In the genomic region with DNA sequence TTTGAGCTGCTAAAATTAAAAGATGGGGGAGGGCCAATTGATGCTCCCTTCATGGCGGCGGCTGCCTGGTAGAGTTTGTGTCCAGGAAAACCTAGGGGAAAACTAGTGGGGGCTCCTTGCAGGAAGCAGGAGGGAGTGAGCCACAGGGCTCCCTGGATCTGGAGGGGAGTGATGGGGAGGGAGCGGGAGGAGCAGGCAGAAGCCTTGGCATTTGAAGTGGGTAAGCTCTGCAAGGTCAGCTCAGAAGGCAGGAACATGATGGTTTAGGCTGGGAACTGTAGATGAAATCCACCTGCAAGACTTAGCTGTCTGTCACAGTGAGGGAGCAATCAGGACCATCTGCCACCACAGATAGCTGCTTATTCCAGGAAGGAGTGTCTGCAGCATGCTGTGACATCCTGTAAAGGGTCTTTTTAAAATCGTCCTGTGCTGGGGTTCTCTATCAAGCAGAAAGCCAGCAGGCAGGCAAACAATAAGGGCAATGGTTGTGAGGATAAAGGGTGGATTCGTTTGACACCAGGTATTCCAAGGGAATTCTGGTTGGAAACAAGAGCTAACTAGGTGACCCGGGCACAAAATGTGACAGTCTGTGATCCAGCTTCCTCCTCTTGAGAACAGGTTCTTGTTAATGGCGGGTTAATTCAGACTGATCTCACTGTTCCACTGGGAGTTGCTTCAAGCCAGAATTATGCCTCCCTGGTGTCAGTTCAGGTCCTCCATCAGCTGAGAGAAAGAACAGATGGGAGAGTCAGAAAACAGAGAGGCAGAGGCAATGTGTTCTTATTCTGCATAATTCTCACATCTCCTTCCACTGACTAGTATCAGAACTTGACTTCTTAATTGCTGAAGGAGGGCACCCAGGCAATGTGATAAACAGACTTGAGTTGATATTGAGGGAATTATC, we compare ENCODE assay signal across 11 mouse cellular contexts. TPM values are rescaled to one million over a fixed set of nuclear protein-coding genes. Genes with fewer than 3 reads are reported as not detected.
A peak's percentile ranks its signal among the peaks of the same experiment; 100 is the strongest.
DNase-seq lines count a peak whose midpoint lies in the region.
"Had no signal": no experiment of that assay in that cellular context is flagged by ENCODE, and none has a peak within 500 bp of the region (broad histone marks: within the 10 kb centered on the region; RNA-seq: fewer than 3 reads in every experiment).

No protein-coding gene starts in this region.

- peak; percentile 37 for DNase-seq in testis, postnatal 10 days (ENCODE audit: low spot score)
- no peak for DNase-seq in testis, postnatal 14 days (ENCODE audit: low spot score)
- no peak for DNase-seq in forebrain, embryonic 10.5 days (ENCODE audit: extremely low spot score, low spot score)
- peak; percentile 45 for DNase-seq in layer of hippocampus, adult 9-11 months
- DNase-seq in spleen, postnatal 14 days (ENCODE audit: low spot score in 2 of 2) = no peak
- no peak for DNase-seq in urinary bladder, postnatal 25 days (ENCODE audit: low spot score)
- no peak for DNase-seq in gastrocnemius, postnatal 10 days
- no peak for DNase-seq in thymus, postnatal 14 days
- DNase-seq: heart, postnatal 36 days; thymus, adult 18-20 months had no signal

- no peaks in the 10 kb centered on the region for H3K36me3 ChIP-seq in forebrain, embryonic 10.5 days (replicated peaks)

- no peaks in the 10 kb centered on the region for H3K27me3 ChIP-seq in forebrain, embryonic 10.5 days (ENCODE audit: poor library complexity, severe bottlenecking)

- no peaks in the 10 kb centered on the region for H3K9me3 ChIP-seq in forebrain, embryonic 10.5 days

- peaks cover 7% of the 10 kb centered on the region for H3K4me1 ChIP-seq in forebrain, embryonic 10.5 days

- H3K27ac ChIP-seq in forebrain, embryonic 10.5 days = peak overlapping the region; percentile 56; the same call in 1 of the 2 replicates

- no peak overlapping the region for H3K4me3 ChIP-seq in forebrain, embryonic 10.5 days

- WGBS in forebrain, embryonic 10.5 days = 34% methylated on average over 7 of the region's 7 CpGs

RNA-seq across cellular contexts. Expression of a gene that starts 46.9 kb away (rescaled TPM):
- not detected in 2 replicates for polyA plus RNA-seq in forebrain, embryonic 10.5 days (2016; fragmentation: Nextera tagmentation; extraction: Ambion mirVana)
- not detected for total RNA-seq in gastrocnemius, postnatal 10 days (2021)
- total RNA-seq: heart, postnatal 36 days had no signal
- polyA plus RNA-seq: lung, embryonic 16.5 days had no signal

Comparison
In these comparisons a context has a peak if more than half of its experiments do, and no peak if none do; other contexts are left out.
1. DNase-seq: peak in testis, postnatal 10 days (single experiment) and layer of hippocampus, adult 9-11 months (single experiment); none in testis, postnatal 14 days (single experiment), forebrain, embryonic 10.5 days (single experiment), spleen, postnatal 14 days (0 of 2), urinary bladder, postnatal 25 days (single experiment), gastrocnemius, postnatal 10 days (single experiment) and thymus, postnatal 14 days (single experiment).